Mouse (Mus musculus): ENCODE measurements around the gene Lhx2. TPM values are rescaled to one million over a fixed set of nuclear protein-coding genes. Genes with fewer than 3 reads are reported as not detected.
A peak's percentile ranks its signal among the peaks of the same experiment; 100 is the strongest.

The Lhx2 gene
- total RNA-seq, 2 experiments from 2014 or later, result not detected

DNA sequence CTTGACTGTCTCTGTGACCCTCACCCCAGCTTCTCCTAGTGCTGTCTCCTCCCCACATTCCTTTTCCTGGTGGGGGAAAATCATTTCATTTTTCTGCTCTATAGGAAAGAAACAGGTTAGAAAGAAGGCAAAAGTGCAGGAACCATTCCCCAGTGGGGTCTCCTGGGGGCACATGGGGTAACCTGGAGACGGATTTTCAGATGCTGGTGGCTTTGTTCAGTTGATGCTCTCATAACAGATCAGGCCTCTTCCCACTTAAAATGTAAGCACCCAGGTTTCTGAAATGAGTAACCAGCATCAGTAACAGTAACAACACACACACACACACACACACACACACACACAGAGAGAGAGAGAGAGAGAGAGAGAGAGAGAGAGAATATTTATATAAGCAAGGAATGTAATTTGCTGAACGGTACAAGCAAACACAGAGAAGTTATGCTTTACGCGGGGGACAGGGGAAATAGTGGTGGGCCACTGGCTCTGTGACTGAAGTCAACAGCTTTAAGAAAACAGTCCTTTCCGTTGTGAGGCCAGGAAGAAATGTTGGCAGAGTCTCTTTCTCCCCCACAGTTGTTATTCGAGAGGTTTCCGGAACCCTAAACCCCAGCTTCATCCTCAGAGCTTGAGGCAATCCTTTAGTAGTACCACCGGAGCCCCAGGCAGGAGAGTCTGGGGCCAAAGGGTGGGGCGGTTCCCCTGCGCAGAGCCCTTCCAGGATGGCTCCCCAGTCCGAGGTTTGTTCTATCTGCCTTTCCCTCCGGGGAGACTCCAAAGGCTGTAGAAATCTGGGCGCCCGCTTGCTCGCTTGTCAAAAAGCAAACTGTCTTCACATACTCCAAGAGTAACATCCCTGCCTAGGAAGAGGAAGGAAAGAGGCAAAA, 8.0 kb downstream of the Lhx2 start:
- no peak for DNase-seq

DNA sequence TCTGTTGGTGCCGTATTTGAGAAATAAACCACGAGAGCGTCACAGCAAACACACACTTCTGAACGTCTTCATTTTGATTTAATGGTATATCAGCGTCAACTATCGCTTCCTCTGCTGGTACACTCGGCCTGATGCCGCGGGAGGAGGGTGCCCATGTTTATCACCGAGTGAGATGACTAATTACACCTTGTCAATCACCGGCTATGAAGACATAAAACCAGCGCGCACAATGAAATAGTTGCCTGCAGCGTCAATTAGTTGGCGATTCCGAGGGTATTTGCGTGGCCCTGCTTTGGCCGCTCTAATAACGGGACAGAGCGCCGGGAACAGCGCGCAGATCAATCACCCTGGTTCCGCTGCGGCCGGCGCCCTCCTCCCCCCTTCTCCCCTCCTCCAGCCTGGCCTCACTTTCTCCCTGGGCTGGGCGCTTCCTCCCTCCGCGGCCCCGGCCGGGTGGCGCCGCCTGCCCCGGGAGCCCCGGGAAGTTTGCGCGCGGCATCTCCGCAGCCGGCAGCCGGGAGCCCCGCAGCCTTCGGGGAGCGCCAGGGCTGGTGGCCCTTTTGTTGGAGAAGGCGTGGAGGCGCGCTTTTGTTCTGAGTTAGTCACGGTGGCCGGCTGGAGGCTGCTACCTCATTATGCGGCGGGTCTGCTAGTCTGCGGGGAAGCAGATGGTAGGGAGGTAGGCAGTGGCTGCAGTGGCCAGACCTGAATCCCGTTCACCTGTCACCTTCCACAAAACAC, 8.9 kb downstream of the Lhx2 start:
- DNase-seq, result peak in 1 of 2 experiments; percentile 5

DNA sequence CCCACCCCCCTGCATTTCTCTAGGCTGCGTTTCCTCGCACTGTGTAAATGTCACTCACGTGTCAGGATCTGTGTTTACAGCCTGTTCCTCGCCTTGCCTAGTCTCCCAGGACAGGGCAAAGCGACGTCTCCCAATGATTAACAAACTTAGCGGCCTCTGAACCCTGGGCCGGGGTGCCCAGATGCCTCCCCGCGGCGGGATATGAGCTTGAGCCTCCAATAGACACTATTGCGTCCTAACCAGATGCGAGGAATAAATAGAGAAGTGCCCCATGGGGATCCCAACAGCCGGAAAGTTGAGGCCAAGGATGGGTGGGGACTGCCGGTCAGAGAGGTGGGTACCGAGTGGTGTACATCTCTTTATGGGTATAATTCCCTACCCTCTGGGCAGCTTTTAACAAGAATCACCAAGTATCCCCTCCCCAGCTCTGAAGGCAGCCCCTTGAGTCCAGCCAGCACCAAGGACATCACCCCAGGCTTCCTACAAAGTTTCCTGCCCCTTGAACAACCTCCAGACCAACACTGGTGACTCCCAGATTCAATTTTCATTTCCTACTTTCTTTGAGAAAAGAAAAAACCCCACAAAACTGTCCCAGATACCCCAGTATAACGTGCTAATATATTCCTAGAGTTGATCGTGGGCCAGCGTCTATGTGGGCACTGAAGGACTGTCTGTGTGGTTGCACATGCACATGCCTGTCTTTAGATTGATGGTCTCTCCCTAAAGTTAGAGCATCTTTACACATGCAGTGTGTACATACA, 9.8 kb downstream of the Lhx2 start:
- DNase-seq, result no peak

DNA sequence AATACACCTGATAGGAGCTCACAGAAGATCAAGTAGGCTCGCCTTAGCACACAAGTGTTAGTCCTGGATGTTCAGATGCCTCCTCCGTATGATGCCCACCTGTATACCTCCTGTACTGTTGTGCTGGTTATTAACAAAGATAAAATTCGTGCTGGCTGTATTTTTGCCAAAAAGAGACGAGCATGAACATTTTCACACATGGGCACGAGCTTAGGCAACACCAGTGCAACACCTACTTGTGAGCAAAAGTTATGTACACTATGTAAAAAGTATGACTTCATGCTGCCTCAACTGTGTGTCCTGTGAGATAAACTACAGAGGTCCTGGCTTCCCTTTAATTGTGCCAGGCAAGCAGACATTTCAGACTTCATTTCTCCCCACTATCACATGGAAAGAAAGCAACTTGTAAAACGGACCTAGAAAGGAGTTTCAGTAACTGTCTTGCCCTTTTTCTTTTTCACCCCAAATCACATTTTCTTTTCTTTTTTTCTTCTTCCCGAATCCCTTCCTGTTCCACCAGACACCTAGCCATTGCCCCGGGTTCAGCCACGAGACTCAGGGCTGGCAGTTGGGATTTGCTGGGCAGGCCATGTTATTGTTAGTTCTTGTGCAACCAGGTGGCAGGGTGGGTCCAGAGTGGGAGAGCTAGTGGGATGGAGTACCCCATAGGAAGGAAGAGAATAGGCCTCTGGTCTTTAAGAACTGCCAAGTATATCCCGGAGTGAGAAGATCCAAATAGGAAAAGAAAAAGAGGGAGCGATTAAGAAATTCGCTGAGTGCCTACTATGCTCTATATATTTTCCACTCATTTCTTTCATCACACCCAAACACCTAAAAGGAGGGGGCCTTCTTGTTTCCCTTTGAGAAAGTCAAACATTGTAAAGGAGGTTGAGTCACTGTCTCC, 10.6 kb downstream of the Lhx2 start:
- DNase-seq, result no peak

DNA sequence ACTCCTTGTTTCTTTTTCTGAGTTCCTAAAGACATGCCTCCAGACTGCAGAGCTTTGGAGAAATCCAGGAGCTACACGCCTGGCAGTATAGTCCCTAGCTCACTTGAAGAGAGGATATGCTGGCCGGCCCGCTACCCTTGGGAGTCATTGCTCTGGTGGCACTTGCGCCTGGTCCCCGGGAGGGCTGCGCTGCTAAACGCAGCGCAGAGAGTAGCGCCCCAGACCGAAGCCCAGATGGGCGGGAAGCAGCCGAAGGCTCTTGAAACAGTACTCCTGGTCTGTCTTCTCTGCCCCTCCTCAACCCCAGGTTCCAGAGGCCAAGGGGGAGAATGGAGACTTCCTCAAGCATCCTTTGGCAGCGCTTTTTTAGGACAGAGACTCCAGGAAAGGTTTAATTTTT, 11.3 kb downstream of the Lhx2 start:
- DNase-seq, result no peak

DNA sequence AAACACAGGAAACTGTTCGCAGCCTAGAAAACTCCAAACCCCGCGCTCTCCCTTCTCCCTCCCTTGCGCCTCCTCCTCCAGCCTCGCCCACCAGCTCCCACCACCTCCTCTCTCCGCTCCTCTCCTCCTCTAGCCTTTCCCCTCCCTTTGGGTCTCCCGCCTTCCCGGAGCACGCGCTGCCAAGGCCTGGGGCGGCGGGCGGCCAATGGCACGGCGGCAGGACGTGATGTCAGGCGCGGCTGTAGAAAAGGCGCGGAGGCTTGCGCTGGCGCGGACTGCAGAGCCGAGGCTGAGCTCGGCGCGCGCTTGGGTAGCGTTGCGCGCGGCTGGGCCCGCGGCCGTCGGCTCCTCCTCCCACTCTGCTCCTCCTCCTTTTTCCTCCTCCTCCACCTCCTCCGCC, 11.7 kb downstream of the Lhx2 start:
- peak; percentile 81 to 83 for DNase-seq

DNA sequence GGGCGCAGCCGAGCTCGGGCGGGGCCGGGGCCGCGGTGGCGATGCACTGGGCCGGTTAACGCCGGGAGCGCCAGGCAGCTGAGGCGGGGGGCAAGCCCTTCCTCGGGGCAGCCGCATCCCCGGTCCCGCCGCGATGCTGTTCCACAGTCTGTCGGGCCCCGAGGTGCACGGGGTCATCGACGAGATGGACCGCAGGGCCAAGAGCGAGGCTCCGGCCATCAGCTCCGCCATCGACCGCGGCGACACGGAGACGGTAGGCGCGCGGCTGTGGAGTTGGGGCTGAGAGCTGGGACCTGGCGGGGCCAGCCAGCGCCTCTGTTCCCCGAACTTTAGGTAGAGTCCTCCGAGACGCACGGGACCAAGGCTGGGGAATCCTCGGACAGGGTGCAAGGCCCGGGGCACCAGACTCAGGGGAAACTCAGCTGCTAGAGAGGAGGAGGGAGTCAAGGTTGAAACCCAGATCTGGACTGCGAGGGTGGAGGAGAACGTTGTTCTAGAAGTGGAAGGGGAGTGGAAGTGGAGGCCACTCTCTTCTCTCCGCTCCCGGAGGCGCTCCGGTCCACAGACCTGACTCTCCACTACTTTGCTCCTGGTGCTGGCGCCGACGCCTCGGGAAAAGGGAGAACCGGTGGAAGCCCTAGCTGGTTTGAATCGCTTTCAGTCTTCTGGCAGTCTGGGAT, 12.7 kb downstream of the Lhx2 start:
- DNase-seq, result peak in 1 of 2 experiments; percentile 9

DNA sequence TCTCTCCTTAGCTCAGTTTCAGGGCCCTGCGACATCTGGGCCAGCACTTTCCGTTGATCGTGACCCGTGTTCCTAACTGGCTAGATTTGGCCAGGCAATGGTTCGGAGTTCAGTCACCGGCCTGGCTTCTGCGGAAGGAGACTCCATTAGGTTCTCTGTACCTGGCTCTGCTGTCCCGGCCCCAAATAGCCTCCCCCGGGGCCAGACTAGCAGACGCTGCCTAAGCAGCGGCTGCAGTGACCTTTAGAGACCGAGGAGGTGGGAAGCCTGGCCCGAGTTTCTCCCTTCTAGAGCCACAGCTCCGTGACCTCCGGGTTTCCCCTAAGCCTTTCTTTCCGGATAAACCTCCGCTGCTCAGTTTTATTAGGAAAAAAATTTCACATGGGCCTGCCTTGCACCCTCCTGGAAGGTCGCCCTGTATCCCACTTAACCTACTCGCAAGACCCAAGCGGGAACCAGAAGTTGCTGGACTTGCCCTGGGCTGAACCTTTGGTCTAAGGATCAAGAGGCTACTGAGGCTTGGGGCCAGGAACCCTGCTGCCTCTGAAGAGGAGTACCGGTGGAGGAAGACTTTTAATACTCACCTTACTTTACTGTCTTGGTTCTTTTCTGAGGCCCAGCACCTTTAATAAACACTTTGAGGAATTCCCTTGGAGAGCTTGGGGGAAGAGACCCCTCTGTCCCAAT, 13.4 kb downstream of the Lhx2 start:
- DNase-seq, result no peak

DNA sequence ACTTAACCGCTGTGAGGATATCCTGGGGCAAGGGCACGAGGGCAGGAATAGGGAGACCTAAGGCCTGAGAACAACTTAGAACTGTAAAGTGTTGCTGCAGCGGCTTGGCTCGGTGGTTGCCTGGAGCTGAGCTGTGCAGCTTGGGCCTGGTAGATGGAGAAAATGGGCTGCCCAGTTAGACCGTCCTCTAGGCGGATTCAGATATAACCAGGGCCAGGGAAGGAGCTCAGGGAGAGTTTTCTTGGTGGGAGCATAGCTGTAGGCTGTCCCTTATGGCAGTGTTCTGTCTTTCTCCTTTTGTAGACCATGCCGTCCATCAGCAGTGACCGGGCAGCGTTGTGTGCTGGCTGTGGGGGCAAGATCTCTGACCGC, 13.9 kb downstream of the Lhx2 start:
- DNase-seq, result no peak

DNA sequence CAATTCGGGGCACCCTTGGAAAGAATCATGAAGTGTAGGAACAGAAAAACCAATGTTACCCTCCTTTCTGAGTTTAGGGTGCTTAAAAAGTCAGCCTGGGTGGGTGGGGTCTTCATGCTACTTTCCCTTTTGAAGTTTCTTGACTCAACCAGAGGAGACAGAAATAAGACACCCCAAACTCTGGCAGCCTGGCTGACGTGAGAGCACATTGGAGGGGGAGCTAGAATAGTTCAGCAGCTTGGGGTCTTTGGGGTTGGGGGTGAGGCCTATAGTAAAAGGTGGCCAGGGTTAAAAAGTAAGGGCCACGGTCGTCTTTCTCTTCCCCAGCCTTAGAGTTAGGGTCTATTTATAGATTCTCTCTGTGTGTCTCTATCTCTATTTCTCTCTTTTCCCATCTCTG, 14.6 kb downstream of the Lhx2 start:
- no peak for DNase-seq

DNA sequence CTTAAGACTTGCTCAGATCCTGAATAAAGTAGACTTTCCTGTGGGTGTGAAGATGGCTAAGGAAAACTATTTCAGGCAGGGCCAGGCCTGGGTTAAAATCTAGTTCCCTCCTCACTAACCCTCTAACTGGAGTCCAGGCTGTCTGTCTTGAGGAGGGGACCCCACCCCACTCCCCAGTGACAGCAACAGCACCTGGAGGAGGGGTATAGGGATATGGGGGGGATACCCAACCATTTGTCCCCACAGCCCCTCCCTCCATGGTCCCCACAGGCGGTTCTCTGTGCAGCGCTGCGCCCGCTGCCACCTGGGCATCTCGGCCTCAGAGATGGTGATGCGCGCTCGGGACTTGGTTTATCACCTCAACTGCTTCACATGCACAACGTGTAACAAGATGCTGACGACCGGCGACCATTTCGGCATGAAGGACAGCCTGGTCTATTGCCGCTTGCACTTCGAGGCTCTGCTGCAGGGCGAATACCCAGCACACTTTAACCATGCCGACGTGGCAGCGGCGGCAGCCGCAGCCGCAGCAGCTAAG, 15.2 kb downstream of the Lhx2 start:
- no peak for DNase-seq

DNA sequence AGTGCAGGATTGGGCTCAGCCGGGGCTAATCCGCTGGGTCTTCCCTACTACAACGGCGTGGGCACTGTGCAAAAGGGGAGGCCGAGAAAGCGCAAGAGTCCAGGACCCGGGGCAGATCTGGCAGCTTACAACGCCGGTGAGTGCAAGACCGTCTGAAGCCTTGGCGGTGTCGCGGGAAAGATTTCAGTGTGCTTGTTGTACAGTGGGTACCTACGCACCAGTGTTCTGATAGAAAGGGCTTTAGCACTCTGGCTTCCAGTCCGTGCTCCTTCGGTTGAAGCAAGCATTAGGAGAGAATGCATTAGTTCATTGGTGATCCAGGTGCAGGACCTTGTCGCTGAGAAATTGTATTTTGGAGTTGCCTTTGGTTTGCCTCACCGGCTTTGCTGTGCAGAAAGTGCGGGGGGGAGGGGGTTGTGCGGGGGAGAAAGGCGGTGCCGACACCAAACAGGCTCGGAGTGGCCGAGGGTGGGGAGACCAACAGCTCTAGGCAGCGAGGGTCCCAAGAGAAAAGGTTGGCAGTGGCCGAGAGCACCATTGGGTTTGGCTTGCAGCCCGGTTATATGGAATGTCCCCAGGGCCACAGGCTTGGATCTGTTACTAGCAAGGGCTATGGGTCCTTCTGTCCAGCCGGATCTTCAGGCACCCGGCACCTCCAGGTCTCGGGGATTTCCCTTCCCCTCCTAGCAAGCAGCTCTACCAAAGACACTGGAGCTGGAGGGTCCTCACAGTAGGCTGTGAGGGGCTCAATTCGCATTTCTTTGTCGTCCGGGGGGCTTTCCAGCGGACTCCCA, 15.8 kb downstream of the Lhx2 start:
- DNase-seq, result no peak

DNA sequence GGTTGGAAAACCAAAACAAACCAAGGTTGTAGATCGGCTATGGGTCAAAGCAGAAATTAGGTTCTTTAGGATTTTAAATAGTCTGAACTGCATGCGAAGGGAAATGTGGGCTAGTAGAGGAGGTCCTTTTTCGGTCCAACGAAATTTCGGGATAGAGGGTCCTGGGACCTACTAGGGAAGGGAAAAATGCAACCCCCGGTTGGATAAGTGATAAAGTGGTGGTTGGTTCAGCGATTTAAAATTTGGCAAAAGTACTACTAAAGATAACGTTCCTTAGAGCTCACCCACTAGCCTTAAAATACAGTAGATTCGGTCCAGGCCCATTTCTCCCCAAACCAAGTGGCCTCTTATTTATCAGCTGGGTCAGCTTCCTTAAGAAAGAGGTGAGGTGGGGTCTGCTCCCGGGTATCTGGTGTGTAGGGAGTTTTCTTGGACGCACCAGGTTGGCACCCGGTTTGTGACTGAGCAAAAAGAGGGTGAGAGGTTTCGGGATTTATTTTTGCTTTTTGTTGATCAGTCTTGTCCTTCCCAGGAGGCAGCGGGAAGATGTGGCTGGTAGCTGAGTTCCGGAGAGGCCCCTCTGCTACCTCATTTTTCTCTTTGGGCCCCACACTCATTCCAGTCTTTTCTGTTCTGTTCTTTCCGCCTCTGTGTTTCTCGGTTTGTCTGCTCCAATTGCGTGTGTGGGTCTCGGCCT, 16.8 kb downstream of the Lhx2 start:
- no peak for DNase-seq

DNA sequence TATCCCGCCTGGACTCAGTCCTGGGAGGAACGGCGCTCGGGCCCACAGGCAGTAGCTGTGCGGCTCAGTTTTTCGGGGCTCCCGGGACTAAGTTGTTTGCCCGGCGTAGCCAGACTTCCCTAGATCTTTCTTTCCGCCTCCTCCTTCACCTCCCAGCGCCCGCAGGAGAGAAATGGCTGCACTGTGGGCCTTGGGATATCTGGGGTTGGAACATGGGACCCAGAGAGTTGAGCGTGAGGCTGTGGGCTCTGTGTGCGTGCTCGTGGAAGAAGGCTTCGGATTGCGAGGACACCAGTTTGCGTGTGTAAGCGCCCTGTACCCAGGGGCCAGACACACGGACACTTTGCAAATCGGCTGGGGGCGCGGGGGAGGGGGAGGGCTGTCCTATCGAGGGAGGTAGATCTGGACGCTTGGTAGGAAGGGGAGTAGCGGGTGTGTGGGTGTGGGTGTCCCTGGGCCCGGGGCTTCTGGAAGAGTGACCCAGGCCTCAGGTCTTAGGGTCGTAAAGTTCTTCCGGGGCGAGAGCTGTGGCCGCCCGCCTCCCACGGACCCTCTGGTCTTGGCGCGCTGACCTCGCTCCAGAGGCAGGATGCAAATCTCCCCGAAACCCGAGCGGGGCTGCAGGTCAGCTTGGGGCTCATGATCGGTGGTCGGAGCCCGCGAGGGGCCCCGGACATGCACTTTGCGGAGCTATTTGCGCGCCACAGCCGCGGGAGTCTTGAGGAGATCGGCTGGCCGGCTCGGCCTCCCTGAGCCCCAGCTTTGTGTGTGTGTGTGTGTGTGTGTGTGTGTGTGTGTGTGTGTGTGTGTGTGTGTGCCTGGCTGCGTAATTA, 17.6 kb downstream of the Lhx2 start:
- no peak for DNase-seq

DNA sequence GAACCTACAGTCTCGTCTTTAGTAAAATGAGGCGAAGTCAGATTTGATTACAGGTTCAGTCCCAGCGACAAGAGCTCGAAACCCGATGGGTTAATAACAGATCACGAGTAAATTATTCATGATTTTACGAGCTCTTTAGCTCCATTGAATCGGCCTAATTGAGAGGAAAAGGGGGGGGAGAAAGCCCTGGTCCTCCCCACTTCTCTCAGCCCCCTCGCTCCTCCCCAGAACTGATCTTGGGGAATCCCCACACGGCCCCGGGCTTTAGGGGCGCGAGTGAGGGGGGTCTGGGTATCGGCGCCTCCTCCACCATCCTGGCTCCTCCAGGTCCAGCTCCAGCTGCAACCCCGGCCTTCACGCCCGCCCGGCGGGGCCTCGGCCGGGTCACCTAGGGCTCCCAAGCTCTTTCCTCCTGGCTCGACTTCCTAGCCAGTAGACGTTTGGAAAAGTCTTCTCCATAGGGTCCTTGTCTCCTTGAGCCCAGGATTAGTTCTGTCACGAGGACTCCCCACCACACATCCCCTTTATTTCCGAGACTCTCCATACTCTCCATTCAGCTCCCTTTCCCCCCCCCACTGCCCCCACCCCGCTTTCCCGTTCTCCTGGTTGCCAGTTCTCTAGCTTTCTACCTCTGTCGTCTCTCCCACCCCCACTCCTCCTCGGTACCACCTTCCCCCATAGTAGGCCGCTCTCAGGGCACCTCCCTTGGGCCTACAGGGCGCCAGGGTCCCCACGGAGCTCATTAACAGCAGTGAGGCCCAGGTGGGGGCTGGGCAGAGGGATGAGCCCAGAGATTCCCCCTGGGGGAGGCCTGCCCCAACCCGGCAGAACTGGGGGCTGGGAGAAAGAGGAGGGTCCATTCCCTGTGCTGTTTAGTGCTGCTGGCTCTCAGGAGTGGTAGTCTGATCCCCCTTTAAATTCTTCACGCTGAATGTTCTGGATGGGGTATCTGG, 18.5 kb downstream of the Lhx2 start:
- DNase-seq, result no peak

DNA sequence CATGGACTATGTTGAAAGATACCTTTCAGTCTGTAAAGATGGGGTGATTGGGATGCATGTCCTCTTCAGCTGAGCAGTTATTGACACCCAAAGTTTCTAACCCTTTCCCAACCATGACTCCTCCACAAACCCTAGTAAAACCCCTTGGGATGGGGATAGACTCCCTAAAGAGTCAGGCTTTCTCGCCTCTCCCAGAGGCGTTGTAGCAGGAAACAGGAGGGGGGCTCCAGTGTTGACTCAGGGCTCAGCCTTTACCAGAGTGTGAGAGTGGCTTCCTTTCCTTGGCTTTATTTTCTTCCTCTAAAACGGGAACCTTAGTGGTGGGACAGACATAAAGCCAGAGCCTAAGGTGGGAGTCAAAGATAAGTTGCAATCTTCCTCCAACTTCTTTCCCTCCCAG, 19.5 kb downstream of the Lhx2 start:
- no peak for DNase-seq

DNA sequence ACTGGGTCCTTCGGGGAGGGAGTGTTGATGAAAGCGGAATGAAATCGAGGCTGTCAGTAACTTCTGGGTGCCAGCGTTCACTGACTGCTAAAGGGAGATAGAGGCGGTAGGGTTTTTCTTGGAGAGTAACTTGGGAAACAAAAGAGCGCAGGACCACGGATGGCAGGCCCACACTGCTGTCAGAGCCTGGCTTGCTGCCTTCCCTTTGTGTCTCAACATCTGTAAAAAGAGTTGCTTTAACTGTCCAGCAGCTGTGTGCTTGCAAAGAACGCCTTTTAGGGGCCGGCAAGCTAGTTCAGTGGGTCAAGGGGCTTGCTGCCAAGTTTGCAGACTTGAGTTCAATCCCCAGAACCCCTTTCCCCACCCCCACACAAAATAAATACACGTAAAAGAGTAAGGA, 20.1 kb downstream of the Lhx2 start:
- DNase-seq, result no peak
